In genomic region chr4:40720910-40721309, GRCm38 (mm10) we compare ENCODE assay signal across 8 mouse cellular contexts. TPM values are rescaled to one million over a fixed set of nuclear protein-coding genes. Genes with fewer than 3 reads are reported as not detected.
DNase-seq lines count a peak whose midpoint lies in the region; ATAC-seq and TF ChIP-seq lines count a peak whose summit lies in the region.

No protein-coding gene starts in this region.

- DNase-seq in heart, postnatal 14 days = no peak
- peak; percentile 58 to 75 for DNase-seq in CD8-positive naive resting alpha-beta T cell, adult 2 months (ENCODE audit: low read depth in 2 of 2, low spot score in 2 of 2)
- no peak for DNase-seq in midbrain, postnatal 0 days (ENCODE audit: low spot score)
- DNase-seq in adrenal gland, postnatal 14 days = no peak
- no peak for DNase-seq in adrenal gland, postnatal 10 days
- no peak for DNase-seq in frontal cortex, postnatal 36 days (ENCODE audit: low spot score in 2 of 2)

- TF ChIP-seq POLR2A in embryonic fibroblast, embryonic 13.5 days (IDR thresholded peaks at IDR 0.05; ENCODE audit: low read depth, low read length) = no peak

- peak overlapping the region; percentile 93 for H3K27ac ChIP-seq in heart, embryonic 16.5 days (ENCODE audit: low read length)
- peak overlapping the region; percentile 99 for H3K27ac ChIP-seq in embryonic fibroblast, embryonic 13.5 days (ENCODE audit: insufficient read depth, low read length)
- no peak overlapping the region; the same call in 1 of the 2 replicates for H3K27ac ChIP-seq in midbrain, postnatal 0 days (ENCODE audit: low read depth, low read length)

- H3K4me3 ChIP-seq in heart, embryonic 16.5 days (ENCODE audit: low read length) = no peak overlapping the region; the same call in 1 of the 2 replicates
- no peak overlapping the region for H3K4me3 ChIP-seq in embryonic fibroblast, embryonic 13.5 days (ENCODE audit: insufficient read depth, low read length)
- no peak overlapping the region for H3K4me3 ChIP-seq in midbrain, postnatal 0 days (ENCODE audit: low read depth, low read length)

- no peaks in the 10 kb centered on the region for H3K27me3 ChIP-seq in heart, embryonic 16.5 days (ENCODE audit: control insufficient read depth, insufficient read depth, low read length)
- no peaks in the 10 kb centered on the region for H3K27me3 ChIP-seq in midbrain, postnatal 0 days (ENCODE audit: insufficient read depth, low read length)

- intact Hi-C loops in heart, postnatal 14 days (cut with DNase I) = no loop called here

- peaks cover 22% of the 10 kb centered on the region for H3K4me1 ChIP-seq in heart, embryonic 16.5 days (ENCODE audit: control insufficient read depth, insufficient read depth, low read length)
- peaks cover 9% of the 10 kb centered on the region for H3K4me1 ChIP-seq in embryonic fibroblast, embryonic 13.5 days (ENCODE audit: control insufficient read depth, insufficient read depth, low read length)
- peaks cover 11% of the 10 kb centered on the region; the same call in 1 of the 2 replicates for H3K4me1 ChIP-seq in midbrain, postnatal 0 days (ENCODE audit: insufficient read depth, low read length)

- H3K36me3 ChIP-seq in heart, embryonic 16.5 days (ENCODE audit: control insufficient read depth, insufficient read depth) = peaks cover under 1% of the 10 kb centered on the region; the same call in 1 of the 2 replicates
- H3K36me3 ChIP-seq in midbrain, postnatal 0 days (ENCODE audit: insufficient read depth, low read length) = no peaks in the 10 kb centered on the region

- no peak for ATAC-seq in heart, embryonic 16.5 days (replicated peaks; ENCODE audit: extremely low read depth, insufficient read depth, low FRiP score)
- no peak for ATAC-seq in midbrain, postnatal 0 days (ENCODE audit: low FRiP score)

- WGBS in heart, embryonic 16.5 days = 89% methylated on average over 8 of the region's 8 CpGs
- 97% methylated on average over 8 of the region's 8 CpGs for WGBS in midbrain, postnatal 0 days

- no peaks in the 10 kb centered on the region for H3K9me3 ChIP-seq in heart, embryonic 16.5 days (replicated peaks; ENCODE audit: control insufficient read depth, low read length)
- no peaks in the 10 kb centered on the region for H3K9me3 ChIP-seq in midbrain, postnatal 0 days (ENCODE audit: low read length)

- peak overlapping the region; percentile 89 for H3K9ac ChIP-seq in heart, embryonic 16.5 days (ENCODE audit: low read length)
- H3K9ac ChIP-seq in midbrain, postnatal 0 days (replicated peaks; ENCODE audit: low read length, poor library complexity, severe bottlenecking) = no peak overlapping the region

- TF ChIP-seq CTCF in embryonic fibroblast, embryonic 13.5 days (IDR thresholded peaks at IDR 0.05; ENCODE audit: borderline replicate concordance, insufficient read depth, low read length) = no peak
- no peak for TF ChIP-seq CTCF in midbrain, postnatal 0 days (IDR thresholded peaks at IDR 0.05)

- peak overlapping the region; percentile 66 for H3K4me2 ChIP-seq in heart, embryonic 16.5 days (ENCODE audit: low read depth, low read length)
- H3K4me2 ChIP-seq in midbrain, postnatal 0 days (ENCODE audit: low read depth, low read length, poor library complexity, severe bottlenecking) = peak overlapping the region; percentile 55; the same call in 1 of the 2 replicates

RNA-seq across cellular contexts. Expression of gene Dnaja1, which starts 1.0 kb away (rescaled TPM):
- polyA plus RNA-seq in heart, embryonic 16.5 days (2015; fragmentation: Nextera tagmentation; extraction: Ambion mirVana) = 238 and 262 TPM in 2 replicates
- total RNA-seq in heart, postnatal 14 days (2021) = 100 to 1,000 TPM in 1 of 2 experiments, 10 to 100 TPM in 1; 79.5 to 110 TPM
- 234 and 239 TPM in 2 replicates for polyA plus RNA-seq in embryonic fibroblast, embryonic 13.5 days (2011; ENCODE audit: insufficient read length, low read depth, missing spikeins)
- total RNA-seq in midbrain, postnatal 0 days (2014; rRNA removed) = 104 and 140 TPM in 2 replicates
- 585 and 650 TPM in 2 replicates for polyA plus RNA-seq in midbrain, postnatal 0 days (2015; fragmentation: Nextera tagmentation; extraction: Ambion mirVana)
- 287 and 409 TPM in 2 replicates for total RNA-seq in adrenal gland, postnatal 14 days (2021)
- 100 to 1,000 TPM; 199 to 219 TPM for total RNA-seq in adrenal gland, postnatal 10 days (2021)

RNA-seq across cellular contexts. Expression of gene Aptx, which starts 17.9 kb away (rescaled TPM):
- polyA plus RNA-seq in heart, embryonic 16.5 days (2015; fragmentation: Nextera tagmentation; extraction: Ambion mirVana) = 29.1 and 31.5 TPM in 2 replicates
- total RNA-seq in heart, postnatal 14 days (2021) = 10 to 100 TPM; 14.4 to 15.3 TPM
- polyA plus RNA-seq in embryonic fibroblast, embryonic 13.5 days (2011; ENCODE audit: insufficient read length, low read depth, missing spikeins) = 23.4 and 25.7 TPM in 2 replicates
- 17.3 and 18.4 TPM in 2 replicates for total RNA-seq in midbrain, postnatal 0 days (2014; rRNA removed)
- 31.3 and 34.6 TPM in 2 replicates for polyA plus RNA-seq in midbrain, postnatal 0 days (2015; fragmentation: Nextera tagmentation; extraction: Ambion mirVana)
- total RNA-seq in adrenal gland, postnatal 14 days (2021) = 17.8 and 18.6 TPM in 2 replicates
- total RNA-seq in adrenal gland, postnatal 10 days (2021) = 10 to 100 TPM; 15.3 to 22.1 TPM

RNA-seq across cellular contexts. Expression of gene Smu1, which starts 36.8 kb away (rescaled TPM):
- 101 and 102 TPM in 2 replicates for polyA plus RNA-seq in heart, embryonic 16.5 days (2015; fragmentation: Nextera tagmentation; extraction: Ambion mirVana)
- total RNA-seq in heart, postnatal 14 days (2021) = 10 to 100 TPM; 28.1 to 31.6 TPM
- 76.1 and 91.2 TPM in 2 replicates for polyA plus RNA-seq in embryonic fibroblast, embryonic 13.5 days (2011; ENCODE audit: insufficient read length, low read depth, missing spikeins)
- total RNA-seq in midbrain, postnatal 0 days (2014; rRNA removed) = 61.3 and 69.1 TPM in 2 replicates
- polyA plus RNA-seq in midbrain, postnatal 0 days (2015; fragmentation: Nextera tagmentation; extraction: Ambion mirVana) = 94.4 and 97.6 TPM in 2 replicates
- 55.8 and 62.3 TPM in 2 replicates for total RNA-seq in adrenal gland, postnatal 14 days (2021)
- total RNA-seq in adrenal gland, postnatal 10 days (2021) = 10 to 100 TPM; 57.2 to 62.3 TPM

Comparison
In these comparisons a context has a peak if more than half of its experiments do, and no peak if none do; other contexts are left out.
1. DNase-seq: peak in CD8-positive naive resting alpha-beta T cell, adult 2 months (2 of 2); none in heart, postnatal 14 days (0 of 2), midbrain, postnatal 0 days (single experiment), adrenal gland, postnatal 14 days (single experiment), adrenal gland, postnatal 10 days (single experiment) and frontal cortex, postnatal 36 days (0 of 2).